Mouse (Mus musculus): Measurements from ENCODE around the gene Fbxw22.
"Not testable (repeated sequence)": the region's sequence is repeated elsewhere in the genome, so short reads cannot be mapped to it uniquely, and the experiment has no call there.

The Fbxw22 gene

GRCm38 (mm10) chr9:109404196-109404595, at the start of gene Fbxw22:
TSS of gene Fbxw22 (minus strand) at chr9:109404296.
- DNase-seq (ENCODE audit: low read depth, low spot score): not testable (repeated sequence)

DNA sequence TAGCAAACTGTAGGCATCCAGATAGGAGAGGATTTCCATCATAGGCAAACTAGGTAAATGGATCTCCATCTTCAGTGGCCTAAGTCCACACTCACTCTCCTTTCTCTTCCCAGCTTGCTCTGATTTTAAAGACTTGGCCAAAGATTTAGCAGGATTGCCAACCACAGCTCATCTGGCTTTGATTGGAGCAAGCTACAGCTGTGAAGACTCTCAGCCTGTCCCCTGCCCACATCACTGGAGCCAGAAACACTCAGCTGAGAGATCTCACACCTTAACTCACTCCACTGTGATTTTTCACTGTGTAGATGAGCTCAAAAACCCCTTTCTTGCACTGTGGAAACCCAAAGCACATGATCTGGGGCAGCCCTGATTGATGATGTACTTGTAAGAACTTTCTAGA, 44.9 kb upstream of the Fbxw22 start, which contains the start of gene Fbxw16:
Gene Fbxw16 (minus strand): TSS at position 101 of the 400 bp plus-strand sequence.
- DNase-seq (ENCODE audit: low read depth, low spot score): no peak

- DNase-seq (ENCODE audit: low read depth, low spot score): no peak
These were observed 28.9 kb upstream of the Fbxw22 start for GRCm38 (mm10) chr9:109432956-109433355.

DNA sequence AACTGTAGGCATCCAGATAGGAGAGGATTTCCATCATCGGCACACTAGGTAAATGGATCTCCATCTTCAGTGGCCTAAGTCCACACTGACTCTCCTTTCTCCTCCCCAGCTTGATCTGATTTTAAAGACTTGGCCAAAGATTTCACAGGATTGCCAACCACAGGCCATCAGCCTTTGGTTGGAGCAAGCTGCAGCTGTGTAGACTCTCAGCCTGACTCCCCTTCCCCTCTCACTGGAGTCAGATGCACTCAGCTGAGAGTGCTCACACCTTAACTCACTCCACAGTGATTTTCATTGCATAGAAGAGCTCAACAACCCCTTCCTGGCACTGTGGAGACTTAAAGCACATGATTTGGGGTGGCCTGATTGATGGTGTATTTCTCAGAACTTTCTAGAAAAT, 64.5 kb downstream of the Fbxw22 start, which contains the start of gene Fbxw28:
Gene Fbxw28 (minus strand): TSS at position 101 of the 400 bp plus-strand sequence.
- DNase-seq (ENCODE audit: low read depth, low spot score): not testable (repeated sequence)

Measured in brain, adult 2 months (tissue).